Mouse (Mus musculus) heart, postnatal 0 days (tissue): ENCODE measurements at regions not wholly inside any gene's neighbourhood (a gene's known extent, or its start where the extent isn't known, plus 50 kb on each side); places are given as distances from the start of the nearest gene placed in this dataset.

Experiments
- CTCF ChIP-seq: IDR thresholded peaks from 2 replicates; pipeline ENCODE4 v1.5.1; 2016; ENCODE audit warnings: antibody characterized with exemption, control low read depth, low read depth
- EP300 ChIP-seq: IDR thresholded peaks from 2 replicates; pipeline ENCODE4 v1.6.1; 2016; ENCODE audit warnings: antibody characterized with exemption, low read depth

- TF ChIP-seq EP300 (no peak), CTCF (no peak)
These were observed 175.7 kb downstream of the Nsun3 start for GRCm38 (mm10) chr16:62610873-62611272.
